Mouse (Mus musculus) embryonic facial prominence, embryonic 12.5 days (tissue): ENCODE data around the gene Gm21983. TPM values are rescaled to one million over a fixed set of nuclear protein-coding genes. Genes with fewer than 3 reads are reported as not detected.

Experiments used
- ATAC-seq: fragments of 200-750 bp; cut with Nextera tagmentation; 2 replicates; pipeline ENCODE4 v1.8.0; 2017; ENCODE audit not compliant: insufficient number of reproducible peaks, insufficient read depth, low FRiP score, low TSS enrichment
- H3K27ac ChIP-seq: fragments of 300-500 bp; sonication (generic); 2 replicates; pipeline ENCODE4 v1.5.1; 2016; ENCODE audit warnings: mild to moderate bottlenecking
- H3K27me3 ChIP-seq: fragments of 300-500 bp; sonication (generic); 2 replicates; pipeline ENCODE4 v1.6.1; 2016; ENCODE audit warnings: mild to moderate bottlenecking, moderate library complexity
- H3K36me3 ChIP-seq: fragments of 300-500 bp; sonication (generic); 2 replicates; pipeline ENCODE4 v1.6.1; 2016; ENCODE audit warnings: mild to moderate bottlenecking
- H3K4me1 ChIP-seq: fragments of 300-500 bp; sonication (generic); 2 replicates; pipeline ENCODE4 v1.6.1; 2016
- H3K4me2 ChIP-seq: fragments of 300-500 bp; sonication (generic); replicated peaks from 2 replicates; pipeline ENCODE4 v1.6.1; 2016; ENCODE audit warnings: mild to moderate bottlenecking, moderate library complexity
- H3K4me3 ChIP-seq: fragments of 300-500 bp; sonication (generic); 2 replicates; pipeline ENCODE4 v1.5.1; 2016; ENCODE audit warnings: mild to moderate bottlenecking
- H3K9ac ChIP-seq: fragments of 300-500 bp; sonication (generic); 2 replicates; pipeline ENCODE4 v1.6.1; 2016; ENCODE audit warnings: mild to moderate bottlenecking, moderate library complexity
- H3K9me3 ChIP-seq: fragments of 300-500 bp; sonication (generic); 2 replicates; pipeline ENCODE4 v1.6.1; 2016; ENCODE audit warnings: mild to moderate bottlenecking, moderate library complexity
- WGBS: fragments of 180-500 bp; shearing (Covaris S2); methylation state at CpG from one replicate; pipeline ENCODE4 v1.1.7; 2016; 5-methylcytosine and 5-hydroxymethylcytosine counted together
- polyA plus RNA-seq: library from polyadenylated mRNA; unstranded; fragments of >200 nt; fragmentation: Nextera tagmentation; extraction: Ambion mirVana; gene quantifications from 2 replicates; pipeline ENCODE4 v1.2.1, GENCODE M21; 2016

The Gm21983 gene
- polyA plus RNA-seq: 0.49 and 0.67 TPM in 2 replicates

- peak within 1 kb of the TSS; percentile 60 for H3K4me3 ChIP-seq
- H3K36me3 ChIP-seq: peaks cover 24% of the 10 kb centered on the region
- 64% methylated on average over 14 of the region's 14 CpGs for WGBS
- peak within 1 kb of the TSS; percentile 78 for H3K27ac ChIP-seq
- no peak for ATAC-seq
- peak within 1 kb of the TSS; percentile 47 for H3K4me2 ChIP-seq
- H3K4me1 ChIP-seq: peaks cover 10% of the 10 kb centered on the region; the same call in 1 of the 2 replicates
- H3K9ac ChIP-seq: no peak within 1 kb of the TSS
- no peaks in the 10 kb centered on the region for H3K9me3 ChIP-seq
- H3K27me3 ChIP-seq: no peaks in the 10 kb centered on the region
Observed at GRCm38 (mm10) chr7:27180837-27181695, at the start of gene Gm21983, which contains the start of gene Mia. Gm21983 (minus strand) TSS chr7:27181086. Mia (minus strand) TSS chr7:27181157.

GRCm38 (mm10) chr7:27228865-27229264 is 48.0 kb upstream of the Gm21983 start:
- Histone ChIP-seq H3K9ac (peak overlapping the region; percentile 77), H3K27me3 (no peaks in the 10 kb centered on the region), H3K4me2 (peak overlapping the region; percentile 84), H3K4me1 (peaks cover 47% of the 10 kb centered on the region), H3K4me3 (peak overlapping the region; percentile 80), H3K36me3 (no peaks in the 10 kb centered on the region), H3K9me3 (no peaks in the 10 kb centered on the region), H3K27ac (peak overlapping the region; percentile 67)
- 15% methylated on average over 6 of the region's 6 CpGs for WGBS
- no peak for ATAC-seq

- H3K36me3 ChIP-seq: no peaks in the 10 kb centered on the region
- peak within 1 kb of the TSS; percentile 80 for H3K4me3 ChIP-seq
- H3K4me1 ChIP-seq: peaks cover 42% of the 10 kb centered on the region
- peak within 1 kb of the TSS; percentile 84 for H3K4me2 ChIP-seq
- WGBS: under 1% methylated on average over 48 of the region's 49 CpGs
- peak within 1 kb of the TSS; percentile 74 for H3K27ac ChIP-seq
- no peaks in the 10 kb centered on the region for H3K27me3 ChIP-seq
- no peaks in the 10 kb centered on the region for H3K9me3 ChIP-seq
- ATAC-seq: peak; percentile 75
- H3K9ac ChIP-seq: peak within 1 kb of the TSS; percentile 77
Observed at GRCm38 (mm10) chr7:27228281-27228821, 47.5 kb upstream of the Gm21983 start, which contains the start of gene Itpkc. Itpkc (minus strand) TSS chr7:27228661.

GRCm38 (mm10) chr7:27227676-27228075 is 46.8 kb upstream of the Gm21983 start:
- peak overlapping the region; percentile 74 for H3K27ac ChIP-seq
- peak overlapping the region; percentile 77 for H3K9ac ChIP-seq
- H3K4me2 ChIP-seq: peak overlapping the region; percentile 84
- 0 out of 2 replicates have a peak, but pooled peaks cover 5% of the 10 kb centered on the region for H3K36me3 ChIP-seq
- no peaks in the 10 kb centered on the region for H3K27me3 ChIP-seq
- no peaks in the 10 kb centered on the region for H3K9me3 ChIP-seq
- H3K4me3 ChIP-seq: peak overlapping the region; percentile 80
- peaks cover 40% of the 10 kb centered on the region for H3K4me1 ChIP-seq
- WGBS: 8% methylated on average over 10 of the region's 10 CpGs
- peak; percentile 10; the same call in 1 of the 2 replicates for ATAC-seq

GRCm38 (mm10) chr7:27227276-27227675 is 46.4 kb upstream of the Gm21983 start:
- no peak overlapping the region for H3K27ac ChIP-seq
- peak overlapping the region; percentile 80 for H3K4me3 ChIP-seq
- peaks cover 38% of the 10 kb centered on the region for H3K4me1 ChIP-seq
- no peaks in the 10 kb centered on the region for H3K27me3 ChIP-seq
- WGBS: 24% methylated on average over 9 of the region's 9 CpGs
- H3K9ac ChIP-seq: peak overlapping the region; percentile 77
- 0 out of 2 replicates have a peak, but pooled peaks cover 8% of the 10 kb centered on the region for H3K36me3 ChIP-seq
- peak overlapping the region; percentile 84 for H3K4me2 ChIP-seq
- H3K9me3 ChIP-seq: no peaks in the 10 kb centered on the region
- ATAC-seq: no peak

- Histone ChIP-seq H3K36me3 (peaks cover 14% of the 10 kb centered on the region; the same call in 1 of the 2 replicates), H3K9ac (no peak overlapping the region), H3K9me3 (no peaks in the 10 kb centered on the region), H3K27me3 (no peaks in the 10 kb centered on the region), H3K4me1 (peaks cover 38% of the 10 kb centered on the region), H3K27ac (no peak overlapping the region), H3K4me3 (no peak overlapping the region), H3K4me2 (peak overlapping the region; percentile 84)
- no peak for ATAC-seq
- 68% methylated on average over 11 of the region's 11 CpGs for WGBS
Observed at GRCm38 (mm10) chr7:27224877-27225575, 44.1 kb upstream of the Gm21983 start.

GRCm38 (mm10) chr7:27222538-27222937 is 41.7 kb upstream of the Gm21983 start:
- Histone ChIP-seq H3K27me3 (no peaks in the 10 kb centered on the region), H3K4me2 (no peak overlapping the region), H3K9me3 (no peaks in the 10 kb centered on the region), H3K4me1 (peaks cover 34% of the 10 kb centered on the region), H3K9ac (no peak overlapping the region), H3K4me3 (no peak overlapping the region), H3K27ac (no peak overlapping the region), H3K36me3 (peaks cover 32% of the 10 kb centered on the region)
- no peak for ATAC-seq
- 68% methylated on average over 1 of the region's 1 CpGs for WGBS

GRCm38 (mm10) chr7:27221939-27222338 is 41.1 kb upstream of the Gm21983 start:
- Histone ChIP-seq H3K36me3 (peaks cover 38% of the 10 kb centered on the region), H3K4me3 (no peak overlapping the region), H3K27me3 (no peaks in the 10 kb centered on the region), H3K9ac (no peak overlapping the region), H3K9me3 (no peaks in the 10 kb centered on the region), H3K4me1 (peaks cover 29% of the 10 kb centered on the region), H3K27ac (no peak overlapping the region), H3K4me2 (no peak overlapping the region)
- WGBS: 76% methylated on average over 6 of the region's 6 CpGs
- no peak for ATAC-seq

- H3K4me2 ChIP-seq: no peak overlapping the region
- H3K9ac ChIP-seq: no peak overlapping the region
- no peak for ATAC-seq
- 76% methylated on average over 11 of the region's 11 CpGs for WGBS
- peaks cover 41% of the 10 kb centered on the region for H3K36me3 ChIP-seq
- H3K27me3 ChIP-seq: no peaks in the 10 kb centered on the region
- H3K9me3 ChIP-seq: no peaks in the 10 kb centered on the region
- peaks cover 9% of the 10 kb centered on the region for H3K4me1 ChIP-seq
- no peak overlapping the region for H3K4me3 ChIP-seq
- no peak overlapping the region for H3K27ac ChIP-seq
Observed at GRCm38 (mm10) chr7:27219937-27220336, 39.1 kb upstream of the Gm21983 start.

GRCm38 (mm10) chr7:27218586-27218985 is 37.7 kb upstream of the Gm21983 start:
- Histone ChIP-seq H3K4me3 (no peak overlapping the region), H3K27ac (no peak overlapping the region), H3K9ac (no peak overlapping the region), H3K4me1 (no peaks in the 10 kb centered on the region), H3K4me2 (no peak overlapping the region), H3K9me3 (no peaks in the 10 kb centered on the region), H3K27me3 (no peaks in the 10 kb centered on the region), H3K36me3 (peaks cover 50% of the 10 kb centered on the region)
- ATAC-seq: no peak
- WGBS: 84% methylated on average over 7 of the region's 7 CpGs

- WGBS: 78% methylated on average over 2 of the region's 2 CpGs
- Histone ChIP-seq H3K4me1 (no peaks in the 10 kb centered on the region), H3K9ac (no peak overlapping the region), H3K27me3 (no peaks in the 10 kb centered on the region), H3K36me3 (peaks cover 58% of the 10 kb centered on the region), H3K9me3 (no peaks in the 10 kb centered on the region), H3K4me2 (no peak overlapping the region), H3K27ac (no peak overlapping the region), H3K4me3 (no peak overlapping the region)
- ATAC-seq: no peak
Observed at GRCm38 (mm10) chr7:27212626-27213025, 31.7 kb upstream of the Gm21983 start.
